Mouse (Mus musculus): Measurements from ENCODE around the gene Ppp1r21.

The Ppp1r21 gene

GRCm38 (mm10) chr17:88614733-88615132 lies 84.8 kb downstream of the Ppp1r21 start:
- no peak for DNase-seq

GRCm38 (mm10) chr17:88615492-88616155 lies 85.7 kb downstream of the Ppp1r21 start:
- no peak for DNase-seq

GRCm38 (mm10) chr17:88620935-88621334 lies 91.0 kb downstream of the Ppp1r21 start:
- DNase-seq, result no peak

GRCm38 (mm10) chr17:88621374-88621773 lies 91.5 kb downstream of the Ppp1r21 start:
- DNase-seq, result no peak

- DNase-seq, result no peak
These were observed 92.8 kb downstream of the Ppp1r21 start for GRCm38 (mm10) chr17:88622711-88623110.

- no peak for DNase-seq
These were observed 94.5 kb downstream of the Ppp1r21 start for GRCm38 (mm10) chr17:88624386-88624785.

- DNase-seq, result no peak
These were observed 95.4 kb downstream of the Ppp1r21 start for GRCm38 (mm10) chr17:88625350-88625749.

GRCm38 (mm10) chr17:88625931-88626330 lies 96.0 kb downstream of the Ppp1r21 start:
- DNase-seq, result no peak

GRCm38 (mm10) chr17:88626347-88626811 lies 96.5 kb downstream of the Ppp1r21 start:
- no peak for DNase-seq

- DNase-seq, result no peak
These were observed 97.2 kb downstream of the Ppp1r21 start for GRCm38 (mm10) chr17:88627150-88627549.

GRCm38 (mm10) chr17:88628676-88629380 lies 98.9 kb downstream of the Ppp1r21 start:
- DNase-seq, result no peak

- DNase-seq, result no peak
These were observed 99.5 kb downstream of the Ppp1r21 start for GRCm38 (mm10) chr17:88629381-88629759.

GRCm38 (mm10) chr17:88629931-88630553 lies 100.1 kb downstream of the Ppp1r21 start:
- no peak for DNase-seq

- DNase-seq, result no peak
These were observed 100.6 kb downstream of the Ppp1r21 start for GRCm38 (mm10) chr17:88630554-88630948.

GRCm38 (mm10) chr17:88632631-88633030 lies 102.7 kb downstream of the Ppp1r21 start:
- no peak for DNase-seq

- no peak for DNase-seq
These were observed 106.2 kb downstream of the Ppp1r21 start for GRCm38 (mm10) chr17:88636076-88636475.

- no peak for DNase-seq
These were observed 106.7 kb downstream of the Ppp1r21 start for GRCm38 (mm10) chr17:88636587-88636986.

Data from cerebellum, adult 9-10 months (tissue).